Mouse (Mus musculus) layer of hippocampus, adult 11-12 months (tissue): Measurements from ENCODE around the gene Hist1h4h.

Source experiments
- DNase-seq: peaks from one replicate; pipeline ENCODE4 v3.0.0; 2022; ENCODE audit warnings: low spot score

The Hist1h4h gene

DNA sequence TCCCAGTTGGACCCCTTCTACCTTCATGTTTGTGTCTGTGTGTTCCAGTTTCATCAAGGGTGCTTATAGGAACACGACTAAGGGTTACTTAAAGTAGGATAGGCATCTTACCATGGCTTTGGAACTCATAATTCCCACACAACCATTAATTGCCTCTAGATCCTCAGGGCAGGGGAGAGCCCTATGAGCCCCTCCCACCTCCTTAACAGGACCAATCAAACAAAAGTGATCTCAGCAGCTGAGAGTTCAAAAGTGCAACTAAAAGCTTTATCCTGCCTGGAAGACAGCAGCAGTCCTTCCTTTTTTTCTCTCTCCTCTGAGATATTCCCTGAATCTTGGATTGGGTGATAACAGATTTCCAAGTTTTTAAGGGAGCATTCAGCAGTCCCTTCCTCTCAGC, 20.7 kb upstream of the Hist1h4h start:
- DNase-seq: no peak

DNA sequence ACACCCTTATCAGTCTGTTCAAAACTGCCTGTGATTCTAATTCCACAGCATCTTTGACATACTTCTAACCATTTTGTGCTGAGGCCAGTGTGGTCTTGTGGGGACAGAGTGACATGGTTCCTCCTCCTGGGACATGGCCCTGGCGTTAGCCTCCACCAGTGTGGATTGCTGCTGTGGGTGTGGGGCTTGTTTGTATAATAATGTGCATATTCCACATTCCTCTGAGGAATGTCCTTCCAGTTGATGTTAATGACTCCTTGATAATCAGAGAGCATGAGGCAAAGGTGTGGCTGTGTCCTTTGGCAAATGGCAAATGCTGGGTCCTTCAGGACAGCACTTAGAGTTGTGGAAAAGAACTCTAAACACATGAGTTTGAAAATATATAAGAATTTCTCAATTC, 17.3 kb upstream of the Hist1h4h start:
- DNase-seq: no peak

DNA sequence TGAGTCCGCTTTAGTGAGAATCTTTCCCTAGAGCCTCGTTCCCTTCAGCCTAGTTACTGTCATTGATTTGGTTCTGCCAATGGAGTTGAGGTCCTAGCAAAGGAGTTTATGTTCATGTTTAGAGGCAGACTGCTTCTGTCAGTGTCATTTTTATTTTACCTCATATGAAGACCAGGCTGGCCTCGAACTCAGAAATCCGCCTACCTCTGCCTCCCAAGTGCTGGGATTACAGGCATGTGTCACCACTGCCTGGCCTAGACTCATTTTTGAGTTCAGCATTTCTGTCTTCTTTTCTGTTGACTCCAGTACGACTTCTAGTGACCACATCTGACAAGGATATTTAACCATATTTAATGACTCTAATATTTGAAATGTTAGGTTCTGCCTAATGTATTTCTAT, 15.6 kb upstream of the Hist1h4h start:
- DNase-seq: no peak

DNA sequence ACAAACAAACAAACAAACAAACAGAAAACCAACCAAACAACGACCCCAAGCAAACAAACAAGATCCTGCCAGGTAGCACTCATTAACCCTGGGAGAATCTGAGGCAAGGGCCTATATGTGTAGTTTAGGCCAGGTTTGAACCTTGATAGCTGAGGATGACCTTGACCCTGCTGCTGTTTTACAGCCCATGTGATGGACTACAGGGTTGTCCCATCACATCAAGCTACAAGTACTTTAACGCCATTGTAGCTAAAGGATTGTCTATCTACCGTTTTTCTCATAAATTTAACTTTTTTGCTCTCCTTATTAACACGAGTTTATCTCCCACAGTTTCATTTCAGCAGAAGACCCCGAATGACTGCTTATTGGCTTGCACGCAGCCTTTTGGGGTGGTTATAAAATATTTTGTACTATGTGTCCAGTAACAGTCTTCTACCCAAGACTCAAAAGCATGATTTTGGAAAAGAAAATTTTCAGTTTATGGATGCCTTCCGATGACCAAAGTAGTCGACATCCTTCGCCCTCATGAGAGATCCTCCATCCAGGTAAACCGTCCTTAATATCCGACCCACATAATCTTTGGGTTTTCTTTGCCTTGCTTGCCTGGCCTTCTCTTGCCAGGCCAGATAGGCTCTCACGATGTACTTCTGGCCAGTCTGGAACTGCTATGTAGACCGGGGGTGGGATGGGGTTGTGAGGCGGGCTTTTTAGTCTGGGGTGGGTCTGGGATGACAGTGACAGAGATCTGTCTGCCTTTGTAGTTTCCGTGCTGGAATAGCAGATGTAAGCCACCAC, 14.8 kb upstream of the Hist1h4h start:
- no peak for DNase-seq

DNA sequence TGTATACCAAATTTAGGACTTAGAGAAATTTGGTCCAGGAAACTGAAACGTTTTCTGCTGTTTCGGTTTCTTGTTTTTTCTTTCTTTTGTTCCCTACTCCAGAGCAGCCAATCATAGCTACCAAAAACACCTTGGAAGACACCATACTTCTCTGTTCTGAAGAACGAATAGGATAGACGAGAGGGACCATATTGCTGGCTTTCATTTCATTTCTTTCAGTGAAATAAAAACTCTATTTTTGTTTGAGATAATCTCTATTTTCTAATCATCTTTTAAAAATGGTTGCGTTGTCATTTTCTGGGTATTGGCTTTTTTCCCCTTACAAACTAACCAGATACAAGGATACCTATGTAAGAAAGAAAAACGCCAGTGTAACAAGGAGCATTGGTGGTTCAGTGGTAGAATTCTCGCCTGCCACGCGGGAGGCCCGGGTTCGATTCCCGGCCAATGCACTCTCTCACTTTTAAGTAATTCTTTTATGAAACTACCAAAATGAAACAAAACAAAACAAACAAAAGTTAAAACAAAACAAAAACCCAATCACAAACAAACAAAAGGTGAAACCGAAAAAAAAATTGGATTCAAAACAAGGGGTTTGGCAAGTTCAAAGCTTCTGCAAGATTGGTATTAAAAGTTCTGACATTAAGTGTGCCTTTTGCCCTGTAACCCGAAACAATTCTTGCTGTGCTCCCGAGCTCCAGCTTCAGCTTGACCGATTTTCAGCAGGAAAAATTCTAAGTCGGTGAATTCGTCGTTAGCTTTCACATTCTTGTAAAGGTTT, 13.8 kb upstream of the Hist1h4h start:
- peak; percentile 79 for DNase-seq

DNA sequence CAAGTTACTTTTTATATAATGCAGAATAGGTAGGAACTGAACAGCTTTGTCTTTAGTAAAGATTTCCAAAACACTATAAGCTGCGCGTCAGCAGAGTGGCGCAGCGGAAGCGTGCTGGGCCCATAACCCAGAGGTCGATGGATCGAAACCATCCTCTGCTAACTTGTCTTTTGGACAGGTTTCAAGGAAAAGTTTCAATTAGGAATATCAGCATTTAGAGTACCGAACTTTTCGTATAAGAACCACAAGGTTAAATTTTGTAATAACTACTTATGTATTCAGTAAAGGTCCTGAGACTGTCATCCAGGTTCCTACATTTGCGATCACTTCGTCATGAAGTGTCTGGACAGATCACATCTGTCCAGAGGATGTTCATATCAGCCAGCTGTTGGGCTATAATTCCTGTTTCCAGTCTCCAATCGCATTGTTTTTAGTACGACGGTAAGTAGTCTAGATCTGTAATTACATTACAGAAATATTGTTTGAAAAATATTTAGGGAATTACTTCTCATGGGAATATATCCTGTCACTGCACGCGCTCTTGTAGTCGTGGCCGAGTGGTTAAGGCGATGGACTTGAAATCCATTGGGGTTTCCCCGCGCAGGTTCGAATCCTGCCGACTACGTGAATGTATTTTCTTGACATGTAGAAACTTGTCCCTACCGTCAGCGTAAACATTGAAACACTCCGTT, 13.1 kb upstream of the Hist1h4h start:
- DNase-seq: peak; percentile 93

DNA sequence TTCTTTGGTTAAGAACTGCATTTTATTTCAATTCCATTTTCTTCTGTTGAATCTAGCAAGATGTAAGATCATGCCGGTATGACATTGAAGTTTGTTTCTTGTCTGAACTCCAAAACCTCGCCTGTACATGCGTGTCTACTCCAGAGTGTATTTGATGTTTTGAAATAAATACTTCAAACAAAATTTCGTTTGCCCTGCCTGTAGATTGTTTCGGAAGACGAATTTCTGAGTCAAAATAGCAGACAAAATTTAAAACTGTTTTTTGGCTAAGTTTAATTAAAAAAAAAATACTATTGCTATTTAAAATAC, 12.6 kb upstream of the Hist1h4h start:
- no peak for DNase-seq

DNA sequence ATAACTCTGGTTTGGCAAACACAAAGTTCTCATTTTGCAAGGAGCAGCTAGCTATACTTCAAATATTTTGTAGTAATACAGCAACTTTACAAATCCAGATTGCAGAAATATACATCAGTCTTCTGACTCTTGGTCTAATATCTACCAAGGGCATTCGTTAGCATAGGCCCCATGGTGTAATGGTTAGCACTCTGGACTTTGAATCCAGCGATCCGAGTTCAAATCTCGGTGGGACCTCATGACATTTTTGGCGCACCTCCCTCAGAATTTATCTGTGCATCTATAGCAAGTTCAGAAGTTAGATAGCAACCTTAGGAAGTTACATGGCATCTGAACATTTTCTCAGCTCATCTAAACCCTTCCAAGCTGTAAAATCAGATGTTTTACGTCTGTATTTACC, 12.0 kb upstream of the Hist1h4h start:
- peak; percentile 86 for DNase-seq

DNA sequence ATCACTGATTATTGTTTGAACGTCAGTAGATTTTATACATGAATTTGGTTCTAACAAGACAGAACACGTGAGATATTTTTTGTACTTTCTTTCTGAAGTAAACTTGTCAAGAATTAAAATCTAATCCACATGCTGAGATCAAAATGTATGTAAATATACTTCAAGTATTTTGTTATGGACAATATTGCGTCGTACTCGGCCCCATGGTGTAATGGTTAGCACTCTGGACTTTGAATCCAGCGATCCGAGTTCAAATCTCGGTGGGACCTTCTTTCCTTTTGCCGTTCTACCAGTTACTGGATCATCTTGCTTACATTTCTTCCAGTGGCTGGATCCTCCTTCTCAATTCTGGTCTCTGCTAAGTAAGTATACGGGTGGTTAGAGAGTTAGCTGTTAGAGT, 11.4 kb upstream of the Hist1h4h start:
- peak; percentile 85 for DNase-seq

DNA sequence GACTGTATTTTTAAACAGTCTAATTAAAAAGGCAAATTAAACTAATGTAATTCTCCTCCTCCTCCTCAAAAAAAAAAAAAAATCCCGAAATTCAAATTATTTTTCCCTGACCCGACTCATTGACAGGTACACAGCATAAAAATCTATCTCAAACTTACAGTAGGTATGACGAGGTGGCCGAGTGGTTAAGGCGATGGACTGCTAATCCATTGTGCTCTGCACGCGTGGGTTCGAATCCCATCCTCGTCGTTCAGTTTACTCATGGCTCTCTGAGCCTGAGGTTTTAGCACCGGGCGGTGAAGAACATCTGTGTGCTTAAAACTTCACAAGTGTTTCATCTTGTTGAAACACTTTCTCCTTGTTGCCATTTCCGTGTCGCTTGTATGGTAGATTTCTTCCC, 9.1 kb upstream of the Hist1h4h start:
- peak; percentile 77 for DNase-seq

DNA sequence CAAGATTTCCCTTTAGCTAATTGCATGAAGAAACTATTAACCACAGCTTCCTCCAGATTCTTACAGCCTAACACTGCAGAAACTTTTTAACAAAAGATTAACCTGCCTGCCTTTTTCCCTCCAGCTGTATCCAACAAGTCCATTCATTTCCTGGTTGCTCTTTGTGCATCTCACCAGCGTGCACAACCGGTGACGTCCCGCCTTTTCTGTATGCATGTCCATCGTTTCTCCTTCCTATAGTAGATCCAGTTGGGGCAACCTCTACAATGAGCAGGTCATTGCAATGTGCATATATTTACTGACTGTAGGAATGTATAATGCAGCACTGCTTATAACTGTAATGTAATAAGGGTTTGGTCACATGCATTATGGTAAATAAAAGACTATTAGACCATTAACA, 6.9 kb upstream of the Hist1h4h start:
- no peak for DNase-seq

DNA sequence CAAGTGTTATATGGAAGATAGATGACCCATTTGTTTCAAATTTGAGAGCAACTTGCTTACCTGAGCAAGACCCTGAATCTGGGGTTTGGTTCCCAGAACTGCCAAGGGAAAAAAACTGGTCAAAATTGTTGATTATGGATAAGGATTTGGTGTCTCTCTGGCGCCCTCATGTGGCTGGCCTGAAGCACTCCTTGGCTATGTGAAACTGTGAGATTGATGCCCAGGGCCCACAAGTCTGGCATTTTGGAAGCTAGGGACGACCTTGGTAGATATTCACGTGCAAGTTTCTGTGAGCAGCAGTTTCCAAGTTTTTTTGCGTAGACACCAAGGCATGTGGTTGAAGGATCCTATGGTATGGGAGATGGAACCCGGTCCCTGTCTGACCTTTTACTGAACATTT, 6.2 kb upstream of the Hist1h4h start:
- DNase-seq: peak; percentile 63

DNA sequence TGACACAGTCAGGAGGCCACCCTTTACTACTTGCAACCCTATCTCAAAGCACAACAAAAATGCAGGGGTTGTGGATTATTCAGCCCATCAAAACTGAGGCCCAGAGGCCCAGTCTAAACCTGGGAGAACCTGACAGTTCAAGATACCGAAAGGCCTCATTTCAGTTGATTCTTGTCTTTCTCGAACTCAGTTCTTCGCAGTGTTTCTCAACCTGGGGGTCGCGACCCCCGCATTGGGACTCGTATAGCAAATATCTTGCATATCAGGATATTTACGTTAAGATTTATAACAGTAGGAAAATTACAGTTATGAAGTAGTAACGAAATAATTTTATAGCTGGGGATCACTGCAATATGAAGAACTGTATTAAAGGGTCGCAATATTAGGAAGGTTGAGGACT, 4.9 kb upstream of the Hist1h4h start:
- DNase-seq: no peak

DNA sequence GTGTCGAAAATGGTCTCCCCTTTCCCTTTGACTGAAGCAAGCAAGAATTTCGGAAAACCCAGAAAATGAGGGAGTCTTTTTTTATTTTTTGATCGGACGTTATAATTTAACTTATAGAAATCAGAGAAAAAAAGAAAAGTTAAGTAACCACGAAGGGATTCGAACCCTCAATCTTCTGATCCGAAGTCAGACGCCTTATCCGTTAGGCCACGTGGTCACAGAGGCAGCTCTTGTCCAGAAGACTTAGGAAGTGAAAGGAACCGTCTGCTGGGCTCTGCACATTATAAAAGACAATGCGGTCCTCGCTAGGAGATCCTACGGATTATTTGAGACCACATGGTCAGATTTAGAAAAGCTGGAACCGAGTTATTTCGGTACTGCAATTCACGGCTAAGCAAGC, 4.5 kb upstream of the Hist1h4h start:
- peak; percentile 96 for DNase-seq

DNA sequence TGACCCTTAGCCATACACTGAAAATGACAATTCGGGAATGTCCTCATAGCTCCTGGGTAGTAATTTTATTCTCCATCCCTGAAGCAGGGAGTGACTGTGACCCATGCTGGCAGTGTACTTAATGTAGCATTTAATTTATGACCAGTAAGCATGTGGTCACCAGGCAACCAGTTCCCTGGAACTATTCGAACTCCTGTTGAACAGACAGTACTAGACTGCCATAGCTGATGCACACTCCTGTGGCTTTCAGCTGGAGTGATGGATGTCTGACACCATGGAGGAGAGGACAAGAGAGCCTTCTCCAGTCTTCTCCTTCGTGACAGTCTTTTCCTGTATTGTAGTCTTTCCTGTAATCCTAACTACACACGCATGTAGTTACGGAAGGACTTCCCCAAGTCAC, 1.8 kb upstream of the Hist1h4h start:
- DNase-seq: no peak

DNA sequence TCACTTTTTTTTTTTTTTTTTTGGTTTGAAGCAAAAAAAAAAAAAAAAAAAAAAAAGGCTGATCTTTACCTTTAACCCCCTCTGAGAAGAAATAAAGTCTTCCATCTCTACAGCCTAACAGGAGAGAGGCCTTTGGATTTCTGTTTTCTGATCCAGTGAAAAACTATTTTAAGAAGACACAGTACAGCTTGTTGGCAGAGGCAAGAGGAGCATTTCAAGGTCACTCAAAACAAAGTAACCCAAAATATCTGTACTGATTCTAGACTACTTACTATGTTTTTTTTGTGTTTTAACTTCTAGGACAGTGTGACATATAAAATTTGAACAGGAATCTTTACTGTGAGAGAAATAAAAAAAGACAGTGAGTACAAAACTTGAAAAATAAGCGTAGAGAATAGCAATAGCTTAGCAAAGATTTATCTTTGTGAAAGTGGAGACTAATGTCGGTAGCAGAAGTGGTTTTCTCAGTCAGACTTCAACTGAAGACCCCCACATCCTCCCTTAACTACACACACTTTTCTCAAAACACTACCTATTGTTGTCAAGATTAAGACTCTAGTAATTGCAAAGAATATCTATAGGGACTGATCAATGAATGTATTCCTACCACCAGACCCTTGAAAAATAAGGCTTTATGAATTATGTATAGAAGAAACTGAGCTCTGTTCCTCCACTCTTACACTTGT, 1.2 kb upstream of the Hist1h4h start:
- DNase-seq: no peak

DNA sequence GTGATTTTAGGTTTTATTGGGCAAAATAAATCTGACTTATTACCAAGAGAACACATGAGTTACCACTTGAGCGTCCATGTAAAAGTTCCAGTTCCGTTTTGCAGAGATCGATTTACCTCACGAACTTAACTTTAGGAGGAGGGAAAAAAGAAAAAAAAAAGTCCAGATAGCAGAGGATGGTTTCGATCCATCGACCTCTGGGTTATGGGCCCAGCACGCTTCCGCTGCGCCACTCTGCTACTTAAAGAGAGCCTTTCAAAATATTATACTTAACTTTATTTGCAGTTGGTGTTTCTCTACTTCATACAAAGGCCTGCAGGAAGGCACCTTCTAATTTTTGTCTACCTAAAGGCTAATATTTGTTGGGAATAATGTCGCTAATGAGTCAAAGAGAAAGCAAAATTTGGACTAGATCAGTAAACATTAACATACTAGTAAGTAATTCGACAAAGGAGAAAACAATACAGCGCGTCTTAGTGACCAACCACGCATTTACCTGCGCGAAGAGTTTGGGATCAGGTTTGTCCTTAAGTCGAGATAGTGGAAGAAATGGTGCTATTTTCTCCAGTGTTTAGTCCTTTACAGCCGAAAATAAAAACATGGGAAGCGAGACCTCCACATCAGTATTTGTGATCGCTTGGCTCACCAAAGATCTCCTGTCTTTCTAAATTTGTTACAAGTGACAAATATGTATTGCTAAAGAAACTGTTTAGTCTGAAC, 509 bp upstream of the Hist1h4h start:
- peak; percentile 80 for DNase-seq

DNA sequence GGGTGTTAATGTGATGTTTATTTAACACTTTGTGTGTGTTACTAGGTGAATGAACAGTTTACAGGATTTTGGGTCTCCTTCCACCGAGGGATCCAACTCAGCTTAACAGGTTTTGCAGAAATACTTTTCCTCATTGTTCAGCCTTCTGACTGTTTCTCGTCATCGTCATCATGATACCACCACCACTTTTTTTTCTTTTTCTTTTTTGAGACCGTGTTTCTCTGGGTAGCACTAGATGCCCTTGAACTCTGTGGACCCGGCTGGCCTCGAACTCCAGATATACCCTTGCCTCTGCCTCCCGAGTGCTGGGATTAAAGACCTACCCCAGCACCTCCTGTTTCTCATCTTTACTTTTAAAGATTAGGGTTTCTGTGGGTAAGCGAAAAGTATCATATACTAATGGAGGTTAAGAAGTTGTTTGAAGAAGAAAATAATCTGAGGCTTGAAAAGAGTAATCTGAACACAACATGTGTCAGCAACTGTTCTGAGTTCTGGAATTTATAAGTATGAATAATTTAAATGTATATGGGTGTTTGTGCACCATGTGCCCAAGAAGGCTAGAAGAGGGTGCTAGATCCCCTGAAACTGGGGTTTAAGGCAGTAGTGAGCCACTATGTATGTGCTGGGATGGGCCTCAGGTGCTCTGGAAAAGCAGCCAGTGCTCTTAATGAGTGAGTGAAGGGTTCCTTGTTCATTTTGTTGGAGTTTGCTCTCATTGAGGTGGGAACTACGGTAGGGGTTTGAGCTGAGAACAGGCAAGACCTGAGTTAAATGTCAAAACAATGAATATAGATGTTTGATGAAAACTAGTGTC, 1.6 kb downstream of the Hist1h4h start:
- DNase-seq: no peak

DNA sequence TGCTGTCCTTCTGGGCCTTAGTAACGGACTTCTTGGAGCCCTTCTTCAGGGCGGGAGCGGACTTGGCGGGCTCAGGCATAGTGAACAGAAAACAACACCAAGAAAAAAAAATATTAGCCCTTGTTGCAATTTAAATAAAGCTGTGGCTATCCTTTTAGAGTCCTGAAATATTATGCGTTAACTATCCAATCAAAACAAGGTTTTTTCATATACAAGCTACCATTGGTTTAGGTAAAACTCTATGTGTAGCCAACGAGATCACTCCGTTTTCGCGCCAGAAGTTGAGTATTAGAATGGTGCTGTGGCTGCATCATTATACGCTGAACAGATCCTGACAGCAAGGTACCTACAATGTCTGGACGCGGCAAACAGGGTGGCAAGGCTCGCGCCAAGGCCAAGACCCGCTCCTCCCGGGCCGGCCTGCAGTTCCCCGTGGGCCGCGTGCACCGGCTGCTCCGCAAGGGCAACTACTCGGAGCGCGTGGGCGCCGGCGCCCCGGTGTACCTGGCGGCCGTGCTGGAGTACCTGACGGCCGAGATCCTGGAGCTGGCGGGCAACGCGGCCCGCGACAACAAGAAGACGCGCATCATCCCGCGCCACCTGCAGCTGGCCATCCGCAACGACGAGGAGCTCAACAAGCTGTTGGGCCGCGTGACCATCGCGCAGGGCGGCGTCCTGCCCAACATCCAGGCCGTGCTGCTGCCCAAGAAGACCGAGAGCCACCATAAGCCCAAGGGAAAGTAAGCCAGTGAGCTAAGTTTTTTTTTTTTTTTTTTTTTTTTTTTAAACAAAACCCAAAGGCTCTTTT, 2.9 kb downstream of the Hist1h4h start, which contains the start of gene Hist1h2af:
Gene Hist1h2af, plus strand, starts transcription at position 347 of the 808 bp plus-strand sequence.
- peak; percentile 80 for DNase-seq
